Mouse (Mus musculus): ENCODE results near the gene Adh1.

GRCm38 (mm10) chr3:138291529-138292117 is 30.8 kb downstream of the Adh1 start:
- TF ChIP-seq CTCF (IDR thresholded peaks at IDR 0.05; ENCODE audit: control insufficient read depth, insufficient read depth, low read length) (no peak), POLR2A (IDR thresholded peaks at IDR 0.05; ENCODE audit: borderline replicate concordance, control insufficient read depth, low read depth, low read length) (no peak)
